Mouse (Mus musculus) heart, embryonic 14.5 days (tissue): ENCODE data around the gene Thra. TPM values are rescaled to one million over a fixed set of nuclear protein-coding genes. Genes with fewer than 3 reads are reported as not detected.

Source experiments
- ATAC-seq: fragments of 200-750 bp; cut with Nextera tagmentation; 2 replicates; pipeline ENCODE4 v1.8.0; 2017; ENCODE audit warnings: low read depth, moderate TSS enrichment; ENCODE audit not compliant: insufficient number of reproducible peaks, insufficient read depth, low FRiP score
- H3K27ac ChIP-seq, 2 experiments: fragments of 200-500 bp in 1 of 2; fragments of 300-500 bp in 1 of 2; sonication (generic) in 1 of 2; replicated peaks in 1 of 2; 2 replicates each; pipeline ENCODE4 v1.5.1; 2012 to 2014; ENCODE audit warnings: low read depth in 2 of 2, low read length in 2 of 2, control low read depth in 1 of 2, mild to moderate bottlenecking in 1 of 2, mixed read lengths in 1 of 2; ENCODE audit not compliant: control insufficient read depth in 1 of 2, insufficient read depth in 1 of 2
- H3K27me3 ChIP-seq: fragments of 300-500 bp; sonication (generic); 2 replicates; pipeline ENCODE4 v1.6.1; 2014; ENCODE audit warnings: mild to moderate bottlenecking, low read length, control low read depth; ENCODE audit not compliant: control insufficient read depth, insufficient read depth
- H3K36me3 ChIP-seq: fragments of 300-500 bp; sonication (generic); 2 replicates; pipeline ENCODE4 v1.6.1; 2014; ENCODE audit warnings: mild to moderate bottlenecking, control low read depth, low read length, mixed read lengths; ENCODE audit not compliant: control insufficient read depth, insufficient read depth
- H3K4me1 ChIP-seq, 2 experiments: fragments of 200-500 bp in 1 of 2; fragments of 300-500 bp in 1 of 2; sonication (generic) in 1 of 2; 2 replicates each; pipeline ENCODE4 v1.6.1; 2012 to 2014; ENCODE audit warnings: low read length in 2 of 2, control low read depth in 1 of 2, mixed read lengths in 1 of 2; ENCODE audit not compliant: control insufficient read depth in 2 of 2, insufficient read depth in 2 of 2
- H3K4me2 ChIP-seq: fragments of 300-500 bp; sonication (generic); 2 replicates; pipeline ENCODE4 v1.6.1; 2014; ENCODE audit warnings: mild to moderate bottlenecking, low read length
- H3K4me3 ChIP-seq, 2 experiments: fragments of 200-500 bp in 1 of 2; fragments of 300-500 bp in 1 of 2; sonication (generic) in 1 of 2; 2 replicates each; pipeline ENCODE4 v1.5.1; 2012 to 2014; ENCODE audit warnings: low read length in 2 of 2, mild to moderate bottlenecking in 2 of 2, control low read depth in 1 of 2, low read depth in 1 of 2, moderate library complexity in 1 of 2; ENCODE audit not compliant: control insufficient read depth in 1 of 2, insufficient read depth in 1 of 2
- H3K9ac ChIP-seq: fragments of 300-500 bp; sonication (generic); 2 replicates; pipeline ENCODE4 v1.6.1; 2014; ENCODE audit warnings: mild to moderate bottlenecking, low read length
- H3K9me3 ChIP-seq: fragments of 300-500 bp; sonication (generic); 2 replicates; pipeline ENCODE4 v1.6.1; 2016; ENCODE audit warnings: low read length, control low read depth; ENCODE audit not compliant: control insufficient read depth
- WGBS: fragments of 180-500 bp; shearing (Covaris S2); extraction: QIAGEN DNeasy Blood & Tissue Kit; methylation state at CpG from one replicate; pipeline ENCODE4 v1.1.7; 2014; 5-methylcytosine and 5-hydroxymethylcytosine counted together
- polyA plus RNA-seq: library from polyadenylated mRNA; unstranded; fragments of >200 nt; fragmentation: Nextera tagmentation; extraction: Ambion mirVana; gene quantifications from 2 replicates; pipeline ENCODE4 v1.2.1, GENCODE M21; 2014

Gene Thra
- polyA plus RNA-seq, 1 experiment from 2014 or later, result 55.6 TPM

GRCm38 (mm10) chr11:98776843-98777590 is 36.6 kb downstream of the Thra start:
- peak overlapping the region; percentile 72 for H3K9ac ChIP-seq
- H3K27ac ChIP-seq, result peak overlapping the region; percentile 97 to 98
- H3K9me3 ChIP-seq, result no peaks in the 10 kb centered on the region
- no peaks in the 10 kb centered on the region for H3K27me3 ChIP-seq
- peak overlapping the region; percentile 91 for H3K4me2 ChIP-seq
- peak overlapping the region in 1 of 2 experiments; percentile 31; a peak in 1 of 4 replicates for H3K4me3 ChIP-seq
- peaks cover 38 to 59% of the 10 kb centered on the region in 2 experiments for H3K4me1 ChIP-seq
- 16% methylated on average over 9 of the region's 9 CpGs for WGBS
- ATAC-seq, result no peak
- H3K36me3 ChIP-seq, result 0 out of 2 replicates have a peak, but pooled peaks cover 4% of the 10 kb centered on the region

- peaks cover 39 to 60% of the 10 kb centered on the region in 2 experiments for H3K4me1 ChIP-seq
- H3K27ac ChIP-seq, result peak overlapping the region; percentile 52 to 98
- no peak overlapping the region for H3K9ac ChIP-seq
Observed at GRCm38 (mm10) chr11:98777888-98778287, 37.5 kb downstream of the Thra start.

DNA sequence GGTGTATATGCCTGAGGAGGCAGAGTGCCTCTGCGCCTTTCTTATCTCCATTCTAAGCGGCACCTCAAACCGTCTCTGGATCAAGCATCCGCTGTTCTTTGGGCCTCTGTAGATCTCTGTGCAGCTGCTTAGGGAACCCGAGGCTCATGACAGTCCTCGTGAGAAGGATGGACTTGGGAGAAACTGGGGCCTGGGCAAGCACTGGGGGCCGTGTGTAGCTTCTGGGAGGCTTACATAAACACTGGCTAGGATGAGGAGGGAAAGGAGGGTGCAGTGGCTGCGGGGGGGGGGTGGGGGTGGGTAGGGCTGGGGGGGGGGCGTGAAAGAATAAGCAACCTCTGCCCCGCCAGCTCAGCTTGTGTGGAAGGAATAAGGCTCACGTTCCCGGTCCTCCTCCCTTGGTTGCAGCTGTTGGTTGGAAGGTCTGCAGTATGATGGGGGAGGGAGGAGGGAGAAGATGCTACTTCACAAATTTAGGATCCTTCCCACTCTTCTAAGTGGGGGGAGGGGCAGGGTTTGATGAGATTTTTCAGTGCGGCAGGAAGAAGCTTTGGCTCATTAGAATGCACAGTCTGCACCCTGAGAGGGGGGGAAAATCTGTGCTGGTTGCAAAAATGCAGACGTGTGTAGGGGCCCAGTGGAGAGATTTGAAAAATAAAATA is 41.5 kb downstream of the Thra start:
- 22% methylated on average over 14 of the region's 14 CpGs for WGBS
- 0 out of 2 replicates have a peak, but pooled peaks cover 4% of the 10 kb centered on the region for H3K36me3 ChIP-seq
- peak overlapping the region; percentile 45 for H3K4me2 ChIP-seq
- no peaks in the 10 kb centered on the region for H3K9me3 ChIP-seq
- no peak overlapping the region for H3K4me3 ChIP-seq
- no peak for ATAC-seq
- peak overlapping the region in 1 of 2 experiments; percentile 92; a peak in 1 of 4 replicates for H3K27ac ChIP-seq
- H3K4me1 ChIP-seq, result peaks cover 51 to 67% of the 10 kb centered on the region in 2 experiments
- H3K27me3 ChIP-seq, result no peaks in the 10 kb centered on the region
- H3K9ac ChIP-seq, result peak overlapping the region; percentile 52

More at GRCm38 (mm10) chr11:98777888-98778287, 37.5 kb downstream of the Thra start:
- 0 out of 2 replicates have a peak overlapping the region, but pooled peaks have one; percentile 2 for H3K4me2 ChIP-seq
- H3K9me3 ChIP-seq, result no peaks in the 10 kb centered on the region
- no peak for ATAC-seq
- no peak overlapping the region for H3K4me3 ChIP-seq
- H3K27me3 ChIP-seq, result no peaks in the 10 kb centered on the region
- 0 out of 2 replicates have a peak, but pooled peaks cover 4% of the 10 kb centered on the region for H3K36me3 ChIP-seq

- H3K27ac ChIP-seq, result peak overlapping the region; percentile 92 to 96
- no peak for ATAC-seq
- H3K4me2 ChIP-seq, result peak overlapping the region; percentile 45
- 4% methylated on average over 17 of the region's 17 CpGs for WGBS
- peaks cover 54 to 65% of the 10 kb centered on the region in 2 experiments for H3K4me1 ChIP-seq
- no peaks in the 10 kb centered on the region for H3K27me3 ChIP-seq
- H3K9me3 ChIP-seq, result no peaks in the 10 kb centered on the region
- peak overlapping the region; percentile 2 to 31; a peak in 1 of 4 replicates for H3K4me3 ChIP-seq
- H3K36me3 ChIP-seq, result 0 out of 2 replicates have a peak, but pooled peaks cover 4% of the 10 kb centered on the region
- H3K9ac ChIP-seq, result peak overlapping the region; percentile 52
Observed at GRCm38 (mm10) chr11:98782651-98783235, 42.3 kb downstream of the Thra start.

GRCm38 (mm10) chr11:98783236-98783696 is 42.8 kb downstream of the Thra start:
- WGBS, result 2% methylated on average over 20 of the region's 20 CpGs
- no peaks in the 10 kb centered on the region for H3K27me3 ChIP-seq
- H3K4me1 ChIP-seq, result peaks cover 51 to 60% of the 10 kb centered on the region in 2 experiments
- H3K4me3 ChIP-seq, result peak overlapping the region; percentile 2 to 31; a peak in 2 of 4 replicates
- H3K36me3 ChIP-seq, result no peaks in the 10 kb centered on the region
- H3K27ac ChIP-seq, result peak overlapping the region; percentile 92 to 96
- peak; percentile 52 for ATAC-seq
- peak overlapping the region; percentile 45 for H3K4me2 ChIP-seq
- peak overlapping the region; percentile 52 for H3K9ac ChIP-seq
- H3K9me3 ChIP-seq, result no peaks in the 10 kb centered on the region

- no peak for ATAC-seq
- 0 out of 2 replicates have a peak overlapping the region, but pooled peaks have one; percentile 52 for H3K9ac ChIP-seq
- no peaks in the 10 kb centered on the region for H3K9me3 ChIP-seq
- H3K4me3 ChIP-seq, result no peak overlapping the region
- peak overlapping the region; percentile 92 to 96 for H3K27ac ChIP-seq
- peak overlapping the region; percentile 45; the same call in 1 of the 2 replicates for H3K4me2 ChIP-seq
- H3K36me3 ChIP-seq, result no peaks in the 10 kb centered on the region
- no peaks in the 10 kb centered on the region for H3K27me3 ChIP-seq
- 63% methylated on average over 4 of the region's 4 CpGs for WGBS
- peaks cover 53 to 60% of the 10 kb centered on the region in 2 experiments for H3K4me1 ChIP-seq
Observed at GRCm38 (mm10) chr11:98784139-98784538, 43.7 kb downstream of the Thra start.

DNA sequence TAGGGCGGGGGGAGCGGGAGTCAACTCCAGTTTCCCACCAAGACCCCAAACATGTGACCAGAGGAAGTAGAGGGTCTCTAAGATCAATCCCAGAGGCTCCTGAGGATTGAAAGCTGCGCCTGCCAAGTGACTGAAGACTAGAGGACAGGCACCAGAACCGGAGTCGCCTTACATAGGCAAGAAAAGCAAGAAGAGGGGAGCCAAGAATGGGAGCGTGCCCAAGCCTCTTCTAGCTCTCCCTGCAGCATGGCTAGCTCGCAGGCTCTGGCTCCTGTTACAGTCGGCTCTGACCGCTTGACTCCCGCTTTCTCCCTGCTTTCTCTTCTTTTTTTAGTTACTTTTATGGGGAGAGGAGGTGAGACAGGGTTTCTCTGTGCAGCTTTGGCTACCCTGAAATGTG is 44.8 kb downstream of the Thra start:
- Histone ChIP-seq H3K4me3 (no peak overlapping the region), H3K9ac (peak overlapping the region; percentile 70), H3K9me3 (no peaks in the 10 kb centered on the region), H3K27me3 (no peaks in the 10 kb centered on the region), H3K4me1 (peaks cover 53 to 65% of the 10 kb centered on the region in 2 experiments), H3K36me3 (no peaks in the 10 kb centered on the region), H3K27ac (peak overlapping the region; percentile 90 to 98), H3K4me2 (peak overlapping the region; percentile 59; the same call in 1 of the 2 replicates)
- ATAC-seq, result no peak
- 45% methylated on average over 10 of the region's 10 CpGs for WGBS
